Mouse (Mus musculus) adipose tissue, adult 10 weeks (tissue): ENCODE data around the gene 2310061I04Rik. TPM values are rescaled to one million over a fixed set of nuclear protein-coding genes. Genes with fewer than 3 reads are reported as not detected.

ENCODE experiments used
- polyA plus RNA-seq: library from polyadenylated mRNA; stranded (reverse); fragments of 350-450 nt; fragmentation: Illumina TruSeq; extraction: RNeasy Lipid Tissue Mini Kit (QIAGEN cat#74804); gene quantifications from one replicate; pipeline ENCODE4 v1.2.3, GENCODE M21; 2014; ENCODE audit warnings: low read depth, low replicate concordance

2310061I04Rik gene
- polyA plus RNA-seq = 35.5 TPM

GRCm38 (mm10) chr17:35896781-35897643 lies at the start of gene 2310061I04Rik:
2310061I04Rik (minus strand) TSS chr17:35897431.

GRCm38 (mm10) chr17:35916297-35917142 lies 19.3 kb upstream of the 2310061I04Rik start, which contains the start of the genes Mrps18b and Ppp1r10:
Mrps18b (minus strand) TSS chr17:35916389.
Ppp1r10 (plus strand) TSS chr17:35916434.

GRCm38 (mm10) chr17:35909919-35910369 lies 12.7 kb upstream of the 2310061I04Rik start, which contains the start of gene Atat1:
Atat1 (minus strand) TSS chr17:35910075.

GRCm38 (mm10) chr17:35879245-35880057 lies 17.8 kb downstream of the 2310061I04Rik start, which contains the start of gene Dhx16:
Dhx16 (plus strand) TSS chr17:35879819.

GRCm38 (mm10) chr17:35865481-35866280 lies 31.6 kb downstream of the 2310061I04Rik start, which contains the start of gene Ppp1r18:
Ppp1r18 (plus strand) TSS chr17:35865593.

GRCm38 (mm10) chr17:35861198-35861857 lies 35.9 kb downstream of the 2310061I04Rik start, which contains the start of gene Nrm:
Nrm (plus strand) TSS chr17:35861318.

Other genes starting within 250 kb of the 2310061I04Rik start
- gene Vars2, start 229.8 kb downstream of the 2310061I04Rik start, polyA plus RNA-seq = 13.1 TPM
- 14.5 TPM for gene Gtf2h4, start 223.7 kb downstream of the 2310061I04Rik start, polyA plus RNA-seq
- gene Ddr1, start 192.8 kb downstream of the 2310061I04Rik start, polyA plus RNA-seq = 40.9 TPM
- 31.3 TPM for gene Ier3, start 75.7 kb downstream of the 2310061I04Rik start, polyA plus RNA-seq
- gene Flot1, start 74.2 kb downstream of the 2310061I04Rik start, polyA plus RNA-seq = 61.9 TPM
- gene Tubb5, start 59.1 kb downstream of the 2310061I04Rik start, polyA plus RNA-seq = 113 TPM
- 18.2 TPM for gene Mdc1, start 55.9 kb downstream of the 2310061I04Rik start, polyA plus RNA-seq
- gene Nrm, start 36.1 kb downstream of the 2310061I04Rik start, polyA plus RNA-seq = 4.6 TPM
- gene Ppp1r18, start 31.8 kb downstream of the 2310061I04Rik start, polyA plus RNA-seq = 31.0 TPM
- 39.2 TPM for gene Dhx16, start 17.6 kb downstream of the 2310061I04Rik start, polyA plus RNA-seq
- gene Atat1, start 12.6 kb upstream of the 2310061I04Rik start, polyA plus RNA-seq = 35.7 TPM
- 47.0 TPM for gene Mrps18b, start 19.0 kb upstream of the 2310061I04Rik start, polyA plus RNA-seq
- gene Ppp1r10, start 19.0 kb upstream of the 2310061I04Rik start, polyA plus RNA-seq = 32.1 TPM
- gene Abcf1, start 72.3 kb upstream of the 2310061I04Rik start, polyA plus RNA-seq = 54.8 TPM
- gene Gnl1, start 82.4 kb upstream of the 2310061I04Rik start, polyA plus RNA-seq = 40.8 TPM
- 23.2 TPM for gene Prr3, start 82.8 kb upstream of the 2310061I04Rik start, polyA plus RNA-seq
- gene H2-T24, start 123.1 kb upstream of the 2310061I04Rik start, polyA plus RNA-seq = 2.4 TPM
- gene H2-T23, start 135.4 kb upstream of the 2310061I04Rik start, polyA plus RNA-seq = 86.6 TPM
- 77.1 TPM for gene H2-T22, start 145.3 kb upstream of the 2310061I04Rik start, polyA plus RNA-seq
- gene Gm6034, start 145.5 kb upstream of the 2310061I04Rik start, polyA plus RNA-seq = not detected
- 0.38 TPM for gene Gm11127, start 160.9 kb upstream of the 2310061I04Rik start, polyA plus RNA-seq
- not detected for gene Gm19684, start 224.2 kb upstream of the 2310061I04Rik start, polyA plus RNA-seq
- gene Gm7030, start 232.0 kb upstream of the 2310061I04Rik start, polyA plus RNA-seq = not detected